22 mouse cellular contexts compared by ENCODE assay signal in the genomic region with DNA sequence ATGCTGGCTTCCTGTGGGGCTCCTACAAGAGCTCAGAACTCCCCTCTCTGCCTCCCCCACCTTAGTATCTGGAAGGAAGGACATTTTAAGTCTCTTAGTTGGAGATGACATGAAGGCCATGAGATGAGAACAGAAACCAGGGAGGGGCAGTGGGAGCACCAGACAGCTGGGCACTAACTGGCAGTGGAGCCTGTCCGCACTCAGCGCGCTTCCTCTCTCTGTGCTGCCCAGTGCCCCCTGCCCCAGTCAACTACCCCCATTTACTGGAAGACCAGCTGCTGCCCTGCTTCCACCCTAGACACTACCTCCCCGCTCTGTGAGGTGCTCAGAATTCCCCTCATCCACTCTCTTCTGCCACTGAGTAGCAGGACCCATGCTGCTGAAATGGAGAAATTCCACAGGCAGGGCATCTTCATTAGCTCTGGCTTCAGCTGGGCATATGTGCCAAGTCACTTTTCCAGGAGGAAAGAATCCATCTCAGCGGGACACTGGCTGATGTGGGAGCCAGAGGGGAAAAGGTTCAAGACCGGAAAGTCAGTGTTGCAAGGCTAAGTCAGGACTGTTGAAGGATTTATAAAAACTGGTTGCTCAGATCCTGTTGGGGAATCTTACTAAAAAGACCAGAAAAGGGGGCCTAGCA.
A peak's percentile ranks its signal among the peaks of the same experiment; 100 is the strongest.
DNase-seq lines count a peak whose midpoint lies in the region; ATAC-seq and TF ChIP-seq lines count a peak whose summit lies in the region.
"Had no signal": no experiment of that assay in that cellular context is flagged by ENCODE, and none has a peak within 500 bp of the region (broad histone marks: within the 10 kb centered on the region; RNA-seq: fewer than 3 reads in every experiment).

No protein-coding gene starts in this region.

- no peak overlapping the region for H3K4me2 ChIP-seq in hindbrain, embryonic 13.5 days
- no peak overlapping the region for H3K4me2 ChIP-seq in hindbrain, postnatal 0 days (ENCODE audit: low read depth, low read length)
- H3K4me2 ChIP-seq in neural tube, embryonic 13.5 days: no peak overlapping the region
- no peak overlapping the region for H3K4me2 ChIP-seq in neural tube, embryonic 15.5 days
- H3K4me2 ChIP-seq: forebrain, embryonic 15.5 days; heart, embryonic 13.5 days; midbrain, embryonic 12.5 days had no signal

- no peaks in the 10 kb centered on the region for H3K9me3 ChIP-seq in hindbrain, embryonic 13.5 days
- H3K9me3 ChIP-seq in hindbrain, postnatal 0 days (ENCODE audit: low read length): no peaks in the 10 kb centered on the region
- no peaks in the 10 kb centered on the region for H3K9me3 ChIP-seq in neural tube, embryonic 13.5 days
- H3K9me3 ChIP-seq in neural tube, embryonic 15.5 days (replicated peaks): no peaks in the 10 kb centered on the region
- H3K9me3 ChIP-seq: forebrain, embryonic 15.5 days; heart, embryonic 13.5 days; midbrain, embryonic 12.5 days had no signal

- no peaks in the 10 kb centered on the region for H3K27me3 ChIP-seq in hindbrain, embryonic 13.5 days
- no peaks in the 10 kb centered on the region for H3K27me3 ChIP-seq in hindbrain, postnatal 0 days (ENCODE audit: insufficient read depth, low read length)
- no peaks in the 10 kb centered on the region for H3K27me3 ChIP-seq in neural tube, embryonic 13.5 days
- no peaks in the 10 kb centered on the region for H3K27me3 ChIP-seq in neural tube, embryonic 15.5 days (replicated peaks)
- H3K27me3 ChIP-seq in splenic B cell, adult 2 months (ENCODE audit: control insufficient read depth, insufficient read depth, low read length, poor library complexity, severe bottlenecking): no peaks in the 10 kb centered on the region
- H3K27me3 ChIP-seq: forebrain, embryonic 15.5 days; heart, embryonic 13.5 days; midbrain, embryonic 12.5 days had no signal

- peak; percentile 55 to 60 for DNase-seq in cerebellum, postnatal 10 days
- no peak for DNase-seq in cerebellum, adult 8-10 months
- no peak for DNase-seq in hindbrain, postnatal 0 days (ENCODE audit: low spot score)
- DNase-seq in splenic B cell, adult 2 months (ENCODE audit: low read depth, low spot score): peak; percentile 23
- no peak for DNase-seq in urinary bladder, postnatal 36 days (ENCODE audit: low spot score in 2 of 2)
- DNase-seq: cerebellum, postnatal 25 days; kidney, adult 2 months; kidney, postnatal 14 days; layer of hippocampus, adult 9-11 months; left cerebral cortex, postnatal 4 days; liver; lung, postnatal 36 days; right cerebral cortex, postnatal 14 days; thymus, adult 2 months had no signal

- no peak for ATAC-seq in hindbrain, embryonic 13.5 days (ENCODE audit: low FRiP score)
- ATAC-seq in hindbrain, postnatal 0 days: no peak; the same call in 1 of the 2 replicates
- ATAC-seq in neural tube, embryonic 13.5 days (ENCODE audit: low read depth): no peak
- ATAC-seq in neural tube, embryonic 15.5 days (ENCODE audit: low FRiP score): no peak
- ATAC-seq: forebrain, embryonic 15.5 days had no signal

- H3K36me3 ChIP-seq in hindbrain, embryonic 13.5 days: no peaks in the 10 kb centered on the region
- no peaks in the 10 kb centered on the region for H3K36me3 ChIP-seq in hindbrain, postnatal 0 days (ENCODE audit: insufficient read depth, low read length)
- no peaks in the 10 kb centered on the region for H3K36me3 ChIP-seq in neural tube, embryonic 13.5 days
- no peaks in the 10 kb centered on the region for H3K36me3 ChIP-seq in neural tube, embryonic 15.5 days
- H3K36me3 ChIP-seq in splenic B cell, adult 2 months (ENCODE audit: control insufficient read depth, insufficient read depth, low read length, poor library complexity, severe bottlenecking): no peaks in the 10 kb centered on the region; the same call in 1 of the 2 replicates
- H3K36me3 ChIP-seq: forebrain, embryonic 15.5 days; heart, embryonic 13.5 days; midbrain, embryonic 12.5 days had no signal

- peak overlapping the region; percentile 18; the same call in 1 of the 2 replicates for H3K27ac ChIP-seq in hindbrain, embryonic 13.5 days
- H3K27ac ChIP-seq in hindbrain, postnatal 0 days: no peak overlapping the region
- H3K27ac ChIP-seq in neural tube, embryonic 13.5 days (replicated peaks): peak overlapping the region; percentile 33; the same call in 1 of the 2 replicates
- H3K27ac ChIP-seq in neural tube, embryonic 15.5 days (replicated peaks): no peak overlapping the region
- H3K27ac ChIP-seq: forebrain, embryonic 15.5 days; heart, embryonic 13.5 days; left cerebral cortex, adult 2 months; midbrain, embryonic 12.5 days had no signal

- no peak overlapping the region for H3K4me3 ChIP-seq in hindbrain, embryonic 13.5 days
- H3K4me3 ChIP-seq in hindbrain, postnatal 0 days (ENCODE audit: low read length): no peak overlapping the region
- H3K4me3 ChIP-seq in neural tube, embryonic 13.5 days: no peak overlapping the region
- H3K4me3 ChIP-seq in neural tube, embryonic 15.5 days (replicated peaks): no peak overlapping the region
- H3K4me3 ChIP-seq: forebrain, embryonic 15.5 days; heart, embryonic 13.5 days; left cerebral cortex, adult 2 months; midbrain, embryonic 12.5 days; myocyte had no signal

- H3K9ac ChIP-seq in hindbrain, embryonic 13.5 days: 0 out of 2 replicates have a peak overlapping the region, but pooled peaks have one; percentile 4
- no peak overlapping the region for H3K9ac ChIP-seq in hindbrain, postnatal 0 days (replicated peaks; ENCODE audit: low read length)
- no peak overlapping the region for H3K9ac ChIP-seq in neural tube, embryonic 13.5 days
- no peak overlapping the region for H3K9ac ChIP-seq in neural tube, embryonic 15.5 days (replicated peaks)
- H3K9ac ChIP-seq: forebrain, embryonic 15.5 days; heart, embryonic 13.5 days; midbrain, embryonic 12.5 days had no signal

- WGBS in hindbrain, embryonic 13.5 days: 58% methylated on average over 6 of the region's 6 CpGs
- 55% methylated on average over 6 of the region's 6 CpGs for WGBS in hindbrain, postnatal 0 days
- WGBS in neural tube, embryonic 13.5 days: 72% methylated on average over 6 of the region's 6 CpGs
- 68% methylated on average over 6 of the region's 6 CpGs for whole genome bisulfite sequencing in neural tube, embryonic 15.5 days

- peaks cover 92% of the 10 kb centered on the region for H3K4me1 ChIP-seq in hindbrain, embryonic 13.5 days (replicated peaks)
- peaks cover 31% of the 10 kb centered on the region for H3K4me1 ChIP-seq in hindbrain, postnatal 0 days (ENCODE audit: insufficient read depth, low read length)
- H3K4me1 ChIP-seq in neural tube, embryonic 13.5 days (replicated peaks): peaks cover 95% of the 10 kb centered on the region
- peaks cover 57% of the 10 kb centered on the region for H3K4me1 ChIP-seq in neural tube, embryonic 15.5 days

- TF ChIP-seq CTCF in hindbrain, postnatal 0 days (IDR thresholded peaks at IDR 0.05; ENCODE audit: low read depth): no peak

Comparison
In these comparisons a context has a peak if more than half of its experiments do, and no peak if none do; other contexts are left out.
1. DNase-seq: peak in cerebellum, postnatal 10 days (2 of 2) and splenic B cell, adult 2 months (single experiment); none in cerebellum, adult 8-10 months (single experiment), hindbrain, postnatal 0 days (single experiment) and urinary bladder, postnatal 36 days (0 of 2).
2. H3K27ac ChIP-seq: peak in hindbrain, embryonic 13.5 days (single experiment) and neural tube, embryonic 13.5 days (single experiment); none in hindbrain, postnatal 0 days (single experiment) and neural tube, embryonic 15.5 days (single experiment).